Mouse (Mus musculus) midbrain, embryonic 10.5 days (tissue): ENCODE results near the gene Uba6. TPM values are rescaled to one million over a fixed set of nuclear protein-coding genes. Genes with fewer than 3 reads are reported as not detected.

ENCODE experiments used
- DNase-seq: peaks from one replicate; pipeline ENCODE4 v3.0.0-alpha.2; 2017; ENCODE audit warnings: low spot score
- H3K27ac ChIP-seq: fragments of 300-500 bp; sonication (generic); replicated peaks from 2 replicates; pipeline ENCODE4 v1.5.1; 2016; ENCODE audit warnings: mild to moderate bottlenecking
- H3K27me3 ChIP-seq: fragments of 300-500 bp; sonication (generic); 2 replicates; pipeline ENCODE4 v1.6.1; 2016; ENCODE audit warnings: low read depth, mild to moderate bottlenecking; ENCODE audit not compliant: poor library complexity, severe bottlenecking
- H3K36me3 ChIP-seq: fragments of 300-500 bp; sonication (generic); 2 replicates; pipeline ENCODE4 v1.6.1; 2016; ENCODE audit warnings: mild to moderate bottlenecking, moderate library complexity
- H3K4me1 ChIP-seq: fragments of 300-500 bp; sonication (generic); 2 replicates; pipeline ENCODE4 v1.6.1; 2016
- H3K4me3 ChIP-seq: fragments of 300-500 bp; sonication (generic); 2 replicates; pipeline ENCODE4 v1.5.1; 2016; ENCODE audit warnings: mild to moderate bottlenecking, moderate library complexity
- H3K9me3 ChIP-seq: fragments of 300-500 bp; sonication (generic); replicated peaks from 2 replicates; pipeline ENCODE4 v1.6.1; 2016; ENCODE audit warnings: mild to moderate bottlenecking
- WGBS: fragments of 180-500 bp; shearing (Covaris S2); methylation state at CpG from one replicate; pipeline ENCODE4 v1.1.7; 2016; 5-methylcytosine and 5-hydroxymethylcytosine counted together
- polyA plus RNA-seq: library from polyadenylated mRNA; unstranded; fragments of >200 nt; fragmentation: Nextera tagmentation; extraction: Ambion mirVana; gene quantifications from 2 replicates; pipeline ENCODE4 v1.2.1, GENCODE M21; 2016

The Uba6 gene
- polyA plus RNA-seq, 1 experiment from 2014 or later: 15.9 TPM

DNA sequence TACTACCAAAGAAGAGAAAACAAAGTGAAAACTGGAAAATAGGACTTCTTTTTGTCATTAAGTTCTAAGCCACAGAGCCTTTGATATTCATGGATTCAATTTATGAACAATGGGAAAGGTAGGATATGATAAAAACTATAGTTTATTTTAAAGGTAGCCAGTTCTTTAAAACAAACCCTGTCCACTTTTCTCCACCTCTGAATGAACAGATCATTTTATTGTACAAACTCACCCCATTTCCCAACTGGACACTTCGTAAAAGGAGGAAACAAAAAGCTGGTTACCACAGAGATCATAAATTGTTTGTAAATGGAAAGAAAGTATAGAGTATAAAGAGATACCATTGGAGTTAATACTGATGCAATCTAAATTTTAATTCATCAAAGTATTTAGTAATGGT, 61.5 kb downstream of the Uba6 start:
- WGBS: 96% methylated on average over 1 of the region's 1 CpGs
- DNase-seq: no peak
- Histone ChIP-seq H3K36me3 (peaks cover 38% of the 10 kb centered on the region), H3K4me3 (no peak overlapping the region), H3K9me3 (no peaks in the 10 kb centered on the region), H3K27ac (no peak overlapping the region), H3K4me1 (no peaks in the 10 kb centered on the region), H3K27me3 (no peaks in the 10 kb centered on the region)

DNA sequence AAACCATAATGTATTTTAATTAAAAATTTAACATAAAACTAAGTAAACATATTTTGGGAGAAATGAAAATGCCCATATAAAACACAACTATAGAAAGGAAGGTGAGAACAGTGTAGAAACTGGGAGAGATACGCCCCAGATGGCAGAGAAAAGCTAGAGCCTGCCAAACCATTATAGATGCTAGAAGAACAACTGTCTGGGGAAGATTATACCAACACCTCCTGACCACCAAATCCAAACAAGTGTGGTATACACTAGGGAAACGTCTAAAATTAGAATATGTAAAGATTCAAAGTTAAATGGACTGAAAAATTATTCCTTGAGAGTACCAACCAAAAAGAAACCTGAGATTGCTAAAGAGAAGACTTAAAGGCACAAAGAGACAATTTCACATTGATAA, 66.0 kb downstream of the Uba6 start:
- WGBS: 83% methylated on average over 2 of the region's 2 CpGs
- no peak for DNase-seq
- peaks cover 29% of the 10 kb centered on the region for H3K36me3 ChIP-seq
- H3K27ac ChIP-seq: no peak overlapping the region
- H3K4me1 ChIP-seq: no peaks in the 10 kb centered on the region
- no peak overlapping the region for H3K4me3 ChIP-seq
- no peaks in the 10 kb centered on the region for H3K9me3 ChIP-seq
- H3K27me3 ChIP-seq: no peaks in the 10 kb centered on the region

DNA sequence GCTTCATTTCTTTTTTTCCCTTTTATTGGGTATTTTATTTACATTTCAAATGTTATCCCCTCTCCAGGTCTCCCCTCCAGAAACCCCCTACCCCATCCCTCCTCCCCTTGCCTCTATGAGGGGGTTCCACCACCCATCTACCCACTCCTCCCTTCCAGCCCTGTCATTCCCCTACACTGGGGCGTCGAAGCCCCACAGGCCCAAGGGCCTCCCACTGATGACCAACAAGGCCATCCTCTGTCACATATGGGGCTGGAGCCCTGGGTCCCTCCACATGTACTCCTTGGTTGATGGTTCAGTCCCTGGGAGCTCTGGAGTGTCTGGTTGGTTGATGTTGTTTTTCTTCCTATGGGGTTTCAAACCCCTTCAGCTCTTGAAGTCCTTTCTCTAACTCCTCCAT, 70.4 kb downstream of the Uba6 start:
- Histone ChIP-seq H3K4me3 (no peak overlapping the region), H3K27ac (no peak overlapping the region), H3K4me1 (no peaks in the 10 kb centered on the region), H3K27me3 (no peaks in the 10 kb centered on the region), H3K9me3 (no peaks in the 10 kb centered on the region), H3K36me3 (peaks cover 9% of the 10 kb centered on the region)
- 96% methylated on average over 2 of the region's 2 CpGs for WGBS
- DNase-seq: no peak

DNA sequence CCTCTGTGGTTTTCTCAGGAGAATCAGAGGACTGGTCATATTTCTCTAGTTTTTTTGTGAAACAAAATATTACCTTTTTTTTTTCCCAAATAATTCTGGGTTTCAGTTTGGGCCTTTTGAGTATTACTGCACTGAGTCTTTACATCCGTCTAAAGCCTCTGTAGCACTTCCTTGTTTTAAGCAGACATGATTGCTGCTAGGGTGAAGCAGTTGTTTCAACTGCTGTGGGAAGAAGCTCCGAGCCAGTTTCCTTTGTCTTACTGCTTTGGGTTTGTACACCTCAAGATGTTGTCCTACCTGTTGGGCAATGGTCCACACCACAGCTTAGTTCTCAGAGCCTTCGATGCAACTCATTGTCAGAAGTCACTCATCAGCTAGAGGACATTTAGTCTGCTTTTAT, 72.0 kb downstream of the Uba6 start:
- 84% methylated on average over 3 of the region's 3 CpGs for WGBS
- no peak overlapping the region for H3K27ac ChIP-seq
- no peaks in the 10 kb centered on the region for H3K27me3 ChIP-seq
- no peaks in the 10 kb centered on the region for H3K9me3 ChIP-seq
- H3K4me1 ChIP-seq: no peaks in the 10 kb centered on the region
- no peak overlapping the region for H3K4me3 ChIP-seq
- no peak for DNase-seq
- peaks cover 3% of the 10 kb centered on the region; the same call in 1 of the 2 replicates for H3K36me3 ChIP-seq

DNA sequence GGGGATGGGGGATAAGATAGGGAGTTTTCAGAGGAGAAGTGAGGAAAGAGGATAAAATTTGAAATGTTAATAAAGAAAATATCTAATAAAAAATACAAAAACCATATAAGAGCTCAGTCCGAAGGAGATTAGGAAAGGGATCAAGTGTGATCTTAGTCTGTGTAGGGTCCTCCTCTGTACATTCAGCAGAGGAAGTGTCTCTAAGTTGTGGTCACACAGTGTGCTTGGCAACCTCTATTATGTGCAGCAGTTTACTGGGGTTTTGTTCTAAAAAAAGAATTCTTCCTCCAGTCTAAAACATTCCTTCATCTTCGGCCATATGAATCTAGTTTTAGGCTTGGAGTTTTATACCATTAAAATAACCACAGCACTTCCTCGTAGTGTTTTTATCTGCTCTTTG, 73.6 kb downstream of the Uba6 start:
- H3K4me3 ChIP-seq: no peak overlapping the region
- H3K27me3 ChIP-seq: no peaks in the 10 kb centered on the region
- H3K36me3 ChIP-seq: no peaks in the 10 kb centered on the region
- DNase-seq: no peak
- no peaks in the 10 kb centered on the region for H3K9me3 ChIP-seq
- H3K4me1 ChIP-seq: no peaks in the 10 kb centered on the region
- H3K27ac ChIP-seq: no peak overlapping the region
- WGBS: 89% methylated on average over 3 of the region's 3 CpGs

- no peak for DNase-seq
- H3K36me3 ChIP-seq: no peaks in the 10 kb centered on the region
- H3K4me1 ChIP-seq: no peaks in the 10 kb centered on the region
- H3K4me3 ChIP-seq: no peak overlapping the region
- WGBS: 89% methylated on average over 9 of the region's 9 CpGs
- no peak overlapping the region for H3K27ac ChIP-seq
- no peaks in the 10 kb centered on the region for H3K9me3 ChIP-seq
- H3K27me3 ChIP-seq: no peaks in the 10 kb centered on the region
Observed at GRCm38 (mm10) chr5:86094754-86095153, 77.8 kb downstream of the Uba6 start.

- Histone ChIP-seq H3K4me3 (no peak overlapping the region), H3K9me3 (no peaks in the 10 kb centered on the region), H3K4me1 (no peaks in the 10 kb centered on the region), H3K27me3 (no peaks in the 10 kb centered on the region), H3K36me3 (no peaks in the 10 kb centered on the region), H3K27ac (no peak overlapping the region)
- no peak for DNase-seq
- WGBS: 84% methylated on average over 6 of the region's 6 CpGs
Observed at GRCm38 (mm10) chr5:86086751-86087150, 85.9 kb downstream of the Uba6 start.

DNA sequence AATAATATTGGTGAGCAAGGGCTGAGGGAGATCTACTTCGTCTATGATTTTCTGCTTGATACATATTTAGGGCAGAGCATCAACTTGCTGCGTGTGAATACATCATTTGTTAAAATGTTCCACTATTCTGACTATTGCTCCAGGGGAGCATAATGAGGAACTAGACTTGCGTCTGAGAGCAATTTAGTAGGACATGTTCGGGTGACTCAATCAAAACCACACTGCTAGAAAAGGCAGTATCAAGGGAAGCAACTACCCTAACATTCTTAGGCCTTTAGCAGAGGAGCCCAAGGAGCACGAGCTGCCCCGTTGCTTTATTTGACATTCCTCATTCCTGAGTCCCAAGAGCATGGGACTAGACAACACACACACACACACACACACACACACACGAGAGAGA, 87.6 kb downstream of the Uba6 start:
- no peak for DNase-seq
- no peaks in the 10 kb centered on the region for H3K9me3 ChIP-seq
- no peaks in the 10 kb centered on the region for H3K4me1 ChIP-seq
- no peaks in the 10 kb centered on the region for H3K27me3 ChIP-seq
- no peaks in the 10 kb centered on the region for H3K36me3 ChIP-seq
- H3K27ac ChIP-seq: no peak overlapping the region
- H3K4me3 ChIP-seq: no peak overlapping the region
- 89% methylated on average over 7 of the region's 7 CpGs for WGBS

- Histone ChIP-seq H3K9me3 (no peaks in the 10 kb centered on the region), H3K4me3 (no peak overlapping the region), H3K36me3 (no peaks in the 10 kb centered on the region), H3K27me3 (no peaks in the 10 kb centered on the region), H3K4me1 (no peaks in the 10 kb centered on the region), H3K27ac (no peak overlapping the region)
- no peak for DNase-seq
- WGBS: 85% methylated on average over 6 of the region's 6 CpGs
Observed at GRCm38 (mm10) chr5:86083987-86084386, 88.6 kb downstream of the Uba6 start.

- H3K27me3 ChIP-seq: no peaks in the 10 kb centered on the region
- no peak overlapping the region for H3K4me3 ChIP-seq
- no peak overlapping the region for H3K27ac ChIP-seq
- 88% methylated on average over 3 of the region's 3 CpGs for WGBS
- H3K36me3 ChIP-seq: no peaks in the 10 kb centered on the region
- H3K9me3 ChIP-seq: no peaks in the 10 kb centered on the region
- H3K4me1 ChIP-seq: no peaks in the 10 kb centered on the region
- no peak for DNase-seq
Observed at GRCm38 (mm10) chr5:86078720-86079334, 93.8 kb downstream of the Uba6 start.

DNA sequence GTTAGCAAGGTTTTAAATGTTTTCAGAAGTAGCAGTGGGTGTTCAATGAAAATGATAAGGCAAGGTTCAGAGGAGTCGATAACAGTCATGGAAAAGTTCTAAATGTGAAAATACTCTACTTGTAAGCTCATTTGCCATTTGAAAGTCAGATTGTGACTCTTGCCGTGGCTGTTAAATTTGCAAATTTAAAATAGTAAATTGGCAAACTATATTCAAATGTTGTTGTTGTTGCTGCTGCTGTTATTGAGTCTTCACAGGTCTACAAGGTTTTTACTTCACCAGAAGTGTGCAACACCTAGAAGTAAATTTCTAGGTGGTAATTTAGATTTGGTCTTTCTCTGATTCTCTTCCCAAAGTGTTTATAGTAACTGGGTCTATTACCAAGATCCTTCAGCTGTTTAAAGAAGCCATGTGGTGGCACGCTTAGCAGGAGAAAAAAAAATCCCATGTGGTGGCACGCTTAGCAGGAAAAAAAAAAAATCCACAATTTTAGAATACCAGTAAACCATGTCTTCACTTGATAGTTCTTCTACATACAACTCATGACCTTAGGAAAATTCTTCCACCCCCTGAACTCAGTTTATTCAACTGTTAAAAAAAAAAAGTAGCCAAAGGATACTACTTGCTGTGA, 99.7 kb downstream of the Uba6 start:
- Histone ChIP-seq H3K36me3 (no peaks in the 10 kb centered on the region), H3K4me1 (no peaks in the 10 kb centered on the region), H3K27me3 (no peaks in the 10 kb centered on the region), H3K9me3 (no peaks in the 10 kb centered on the region), H3K27ac (no peak overlapping the region), H3K4me3 (no peak overlapping the region)
- DNase-seq: no peak
- 87% methylated on average over 4 of the region's 4 CpGs for WGBS

GRCm38 (mm10) chr5:86071538-86071937, 101.1 kb downstream of the Uba6 start, which contains the start of gene Stap1:
Gene Stap1, plus strand, starts transcription at chr5:86071746.
- H3K9me3 ChIP-seq: no peaks in the 10 kb centered on the region
- whole genome bisulfite sequencing: 81% methylated on average over 7 of the region's 7 CpGs
- no peaks in the 10 kb centered on the region for H3K4me1 ChIP-seq
- no peaks in the 10 kb centered on the region for H3K36me3 ChIP-seq
- H3K27me3 ChIP-seq: no peaks in the 10 kb centered on the region
- no peak for DNase-seq
- H3K27ac ChIP-seq: no peak within 1 kb of the TSS
- no peak within 1 kb of the TSS for H3K4me3 ChIP-seq

- H3K36me3 ChIP-seq: no peaks in the 10 kb centered on the region
- 81% methylated on average over 6 of the region's 6 CpGs for WGBS
Observed at GRCm38 (mm10) chr5:86069121-86069520, 103.5 kb downstream of the Uba6 start.

More at GRCm38 (mm10) chr5:86069121-86069520, 103.5 kb downstream of the Uba6 start:
- DNase-seq: no peak
- H3K4me1 ChIP-seq: peaks cover 5% of the 10 kb centered on the region
- H3K4me3 ChIP-seq: no peak overlapping the region
- H3K27me3 ChIP-seq: no peaks in the 10 kb centered on the region
- H3K27ac ChIP-seq: no peak overlapping the region
- no peaks in the 10 kb centered on the region for H3K9me3 ChIP-seq
